Comparison of ENCODE assay signal across 9 mouse cellular contexts in the genomic region with DNA sequence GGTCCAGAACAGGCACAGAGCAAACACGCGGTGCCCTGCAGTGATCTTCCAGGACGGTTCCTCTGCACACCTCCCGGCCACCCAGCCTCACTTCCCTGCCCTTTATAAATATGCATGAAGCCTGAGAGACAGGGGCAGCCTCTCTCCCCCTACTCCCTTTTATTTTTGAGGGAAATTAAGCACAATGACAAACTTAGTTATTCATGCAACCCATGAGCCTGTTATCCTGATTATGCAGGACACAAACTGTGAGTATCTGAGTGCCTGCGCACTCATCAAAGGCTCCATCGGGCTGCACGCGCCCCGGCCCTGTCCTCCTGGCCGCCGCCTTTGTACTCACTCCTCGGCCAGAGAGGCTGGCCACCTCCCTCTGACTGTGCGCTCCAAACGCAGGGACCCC. TPM values are rescaled to one million over a fixed set of nuclear protein-coding genes. Genes with fewer than 3 reads are reported as not detected.
A peak's percentile ranks its signal among the peaks of the same experiment; 100 is the strongest.
DNase-seq lines count a peak whose midpoint lies in the region; ATAC-seq and TF ChIP-seq lines count a peak whose summit lies in the region.
"Had no signal": no experiment of that assay in that cellular context is flagged by ENCODE, and none has a peak within 500 bp of the region (broad histone marks: within the 10 kb centered on the region; RNA-seq: fewer than 3 reads in every experiment).

No protein-coding gene starts in this region.

- no peak overlapping the region; the same call in 1 of the 2 replicates for H3K9ac ChIP-seq in lung, embryonic 14.5 days
- peak overlapping the region; percentile 15; the same call in 1 of the 2 replicates for H3K9ac ChIP-seq in embryonic facial prominence, embryonic 14.5 days (ENCODE audit: low read depth, low read length)
- no peak overlapping the region for H3K9ac ChIP-seq in limb, embryonic 11.5 days (ENCODE audit: low read length)
- no peak overlapping the region for H3K9ac ChIP-seq in stomach, embryonic 15.5 days
- no peak overlapping the region for H3K9ac ChIP-seq in liver, postnatal 0 days (replicated peaks)
- no peak overlapping the region for H3K9ac ChIP-seq in lung, postnatal 0 days (replicated peaks; ENCODE audit: low read depth)

- no peak overlapping the region for H3K4me3 ChIP-seq in lung, embryonic 14.5 days (ENCODE audit: low read depth, low read length)
- H3K4me3 ChIP-seq in embryonic facial prominence, embryonic 14.5 days (ENCODE audit: low read depth, low read length): 0 out of 2 replicates have a peak overlapping the region, but pooled peaks have one; percentile 1
- 0 out of 2 replicates have a peak overlapping the region, but pooled peaks have one; percentile 5 for H3K4me3 ChIP-seq in limb, embryonic 11.5 days (ENCODE audit: low read depth, low read length)
- H3K4me3 ChIP-seq in stomach, embryonic 15.5 days (replicated peaks): no peak overlapping the region
- no peak overlapping the region for H3K4me3 ChIP-seq in liver, postnatal 0 days (ENCODE audit: low read depth, low read length)
- H3K4me3 ChIP-seq in lung, postnatal 0 days (ENCODE audit: low read depth, low read length): no peak overlapping the region
- H3K4me3 ChIP-seq: erythroblast, embryonic 14.5 days had no signal

- no peaks in the 10 kb centered on the region for H3K4me1 ChIP-seq in lung, embryonic 14.5 days (ENCODE audit: insufficient read depth)
- no peaks in the 10 kb centered on the region for H3K4me1 ChIP-seq in embryonic facial prominence, embryonic 14.5 days (ENCODE audit: control insufficient read depth, insufficient read depth, low read length)
- H3K4me1 ChIP-seq in limb, embryonic 11.5 days (ENCODE audit: control insufficient read depth, insufficient read depth, low read length): 0 out of 2 replicates have a peak, but pooled peaks cover 3% of the 10 kb centered on the region
- peaks cover 4% of the 10 kb centered on the region; the same call in 1 of the 2 replicates for H3K4me1 ChIP-seq in stomach, embryonic 15.5 days
- H3K4me1 ChIP-seq in liver, postnatal 0 days (ENCODE audit: insufficient read depth): no peaks in the 10 kb centered on the region
- H3K4me1 ChIP-seq in lung, postnatal 0 days (ENCODE audit: insufficient read depth, low read depth, low read length): no peaks in the 10 kb centered on the region

- no peaks in the 10 kb centered on the region for H3K36me3 ChIP-seq in lung, embryonic 14.5 days (ENCODE audit: insufficient read depth)
- H3K36me3 ChIP-seq in embryonic facial prominence, embryonic 14.5 days (ENCODE audit: control insufficient read depth, insufficient read depth, low read length): no peaks in the 10 kb centered on the region
- no peaks in the 10 kb centered on the region for H3K36me3 ChIP-seq in limb, embryonic 11.5 days (ENCODE audit: control insufficient read depth, insufficient read depth, low read length)
- H3K36me3 ChIP-seq in stomach, embryonic 15.5 days: no peaks in the 10 kb centered on the region
- H3K36me3 ChIP-seq in liver, postnatal 0 days (replicated peaks; ENCODE audit: insufficient read depth, low read length): no peaks in the 10 kb centered on the region
- no peaks in the 10 kb centered on the region for H3K36me3 ChIP-seq in lung, postnatal 0 days (ENCODE audit: insufficient read depth, low read length)

- no peaks in the 10 kb centered on the region; the same call in 1 of the 2 replicates for H3K27me3 ChIP-seq in lung, embryonic 14.5 days (ENCODE audit: insufficient read depth, low read length)
- H3K27me3 ChIP-seq in embryonic facial prominence, embryonic 14.5 days (replicated peaks; ENCODE audit: control insufficient read depth, insufficient read depth, low read length): no peaks in the 10 kb centered on the region
- no peaks in the 10 kb centered on the region for H3K27me3 ChIP-seq in limb, embryonic 11.5 days (ENCODE audit: control insufficient read depth, insufficient read depth, low read length)
- 0 out of 2 replicates have a peak, but pooled peaks cover 4% of the 10 kb centered on the region for H3K27me3 ChIP-seq in stomach, embryonic 15.5 days (replicated peaks)
- H3K27me3 ChIP-seq in liver, postnatal 0 days (ENCODE audit: insufficient read depth, low read length): peaks cover 13% of the 10 kb centered on the region; the same call in 1 of the 2 replicates
- H3K27me3 ChIP-seq in lung, postnatal 0 days (replicated peaks; ENCODE audit: insufficient read depth, low read length): no peaks in the 10 kb centered on the region

- no peak overlapping the region for H3K27ac ChIP-seq in lung, embryonic 14.5 days (ENCODE audit: low read depth)
- no peak overlapping the region for H3K27ac ChIP-seq in embryonic facial prominence, embryonic 14.5 days (replicated peaks; ENCODE audit: low read depth, low read length)
- H3K27ac ChIP-seq in limb, embryonic 11.5 days (replicated peaks; ENCODE audit: low read depth, low read length): no peak overlapping the region
- H3K27ac ChIP-seq in stomach, embryonic 15.5 days: no peak overlapping the region
- H3K27ac ChIP-seq in liver, postnatal 0 days (ENCODE audit: low read depth): no peak overlapping the region
- H3K27ac ChIP-seq in lung, postnatal 0 days (ENCODE audit: low read length): no peak overlapping the region

- ATAC-seq in lung, embryonic 14.5 days (ENCODE audit: insufficient read depth): 0 out of 2 replicates have a peak, but pooled peaks have one; percentile 31
- no peak for ATAC-seq in embryonic facial prominence, embryonic 14.5 days (ENCODE audit: low read depth)
- no peak for ATAC-seq in limb, embryonic 11.5 days (ENCODE audit: insufficient number of reproducible peaks, low FRiP score, low TSS enrichment, low read depth)
- no peak for ATAC-seq in stomach, embryonic 15.5 days (ENCODE audit: insufficient read depth, low FRiP score, low read depth)
- no peak for ATAC-seq in liver, postnatal 0 days
- no peak for ATAC-seq in lung, postnatal 0 days

- no peak for DNase-seq in lung, embryonic 14.5 days
- no peak for DNase-seq in lung, postnatal 14 days
- DNase-seq in embryonic facial prominence, embryonic 14.5 days (ENCODE audit: low spot score): no peak
- peak; percentile 36 for DNase-seq in limb, embryonic 11.5 days (ENCODE audit: low spot score)
- DNase-seq in urinary bladder, postnatal 25 days (ENCODE audit: low spot score): no peak
- DNase-seq in liver, postnatal 0 days: no peak
- no peak for DNase-seq in lung, postnatal 0 days (ENCODE audit: low spot score)

- no peaks in the 10 kb centered on the region for H3K9me3 ChIP-seq in lung, embryonic 14.5 days (ENCODE audit: low read depth, low read length)
- no peaks in the 10 kb centered on the region for H3K9me3 ChIP-seq in embryonic facial prominence, embryonic 14.5 days (ENCODE audit: control insufficient read depth, low read length)
- no peaks in the 10 kb centered on the region for H3K9me3 ChIP-seq in limb, embryonic 11.5 days (ENCODE audit: control insufficient read depth, low read length)
- no peaks in the 10 kb centered on the region for H3K9me3 ChIP-seq in stomach, embryonic 15.5 days
- no peaks in the 10 kb centered on the region for H3K9me3 ChIP-seq in liver, postnatal 0 days (ENCODE audit: low read length)
- no peaks in the 10 kb centered on the region for H3K9me3 ChIP-seq in lung, postnatal 0 days (ENCODE audit: low read length)

- no peak for TF ChIP-seq CTCF in lung, embryonic 14.5 days (IDR thresholded peaks at IDR 0.05; ENCODE audit: low read depth)
- no peak for TF ChIP-seq CTCF in liver, postnatal 0 days (IDR thresholded peaks at IDR 0.05; ENCODE audit: low read depth)
- no peak for TF ChIP-seq CTCF in lung, postnatal 0 days (IDR thresholded peaks at IDR 0.05)

- WGBS in lung, embryonic 14.5 days: 6% methylated on average over 14 of the region's 14 CpGs
- WGBS in embryonic facial prominence, embryonic 14.5 days: 6% methylated on average over 14 of the region's 14 CpGs
- WGBS in limb, embryonic 11.5 days: 2% methylated on average over 14 of the region's 14 CpGs
- 8% methylated on average over 14 of the region's 14 CpGs for WGBS in stomach, embryonic 15.5 days
- WGBS in liver, postnatal 0 days (ENCODE audit: insufficient replicate concordance): 14% methylated on average over 14 of the region's 14 CpGs
- 12% methylated on average over 14 of the region's 14 CpGs for WGBS in lung, postnatal 0 days

- no peak for TF ChIP-seq EP300 in liver, postnatal 0 days (IDR thresholded peaks at IDR 0.05; ENCODE audit: low read depth)
- TF ChIP-seq EP300 in lung, postnatal 0 days (IDR thresholded peaks at IDR 0.05): no peak

- peak overlapping the region; percentile 23; the same call in 1 of the 2 replicates for H3K4me2 ChIP-seq in lung, embryonic 14.5 days
- peak overlapping the region; percentile 39 for H3K4me2 ChIP-seq in embryonic facial prominence, embryonic 14.5 days (ENCODE audit: low read depth, low read length)
- peak overlapping the region; percentile 10 for H3K4me2 ChIP-seq in limb, embryonic 11.5 days (ENCODE audit: low read depth, severe bottlenecking)
- H3K4me2 ChIP-seq in stomach, embryonic 15.5 days: 0 out of 2 replicates have a peak overlapping the region, but pooled peaks have one; percentile 13
- no peak overlapping the region for H3K4me2 ChIP-seq in liver, postnatal 0 days (ENCODE audit: low read depth, low read length)
- H3K4me2 ChIP-seq in lung, postnatal 0 days (replicated peaks; ENCODE audit: low read depth, low read length): no peak overlapping the region

RNA-seq across cellular contexts. Expression of a gene that starts 32.8 kb away (rescaled TPM):
- polyA plus RNA-seq in lung, embryonic 14.5 days (2014; fragmentation: Nextera tagmentation; extraction: Ambion mirVana): 76.4 and 79.8 TPM in 2 replicates
- polyA plus RNA-seq in embryonic facial prominence, embryonic 14.5 days (2014; fragmentation: Nextera tagmentation; extraction: Ambion mirVana): 73.7 and 82.9 TPM in 2 replicates
- 121 and 131 TPM in 2 replicates for polyA plus RNA-seq in limb, embryonic 11.5 days (2014; fragmentation: Nextera tagmentation; extraction: Ambion mirVana)
- 57.0 and 58.6 TPM in 2 replicates for polyA plus RNA-seq in stomach, embryonic 15.5 days (2015; fragmentation: Nextera tagmentation; extraction: Ambion mirVana)
- polyA plus RNA-seq in liver, postnatal 0 days (2015; fragmentation: Nextera tagmentation; extraction: Ambion mirVana): 31.1 and 32.4 TPM in 2 replicates
- polyA plus RNA-seq in lung, postnatal 0 days (2015; fragmentation: Nextera tagmentation; extraction: Ambion mirVana): 2.9 and 3.6 TPM in 2 replicates

RNA-seq across cellular contexts. Expression of a gene that starts 51.2 kb away (rescaled TPM):
- 65.1 and 65.7 TPM in 2 replicates for polyA plus RNA-seq in lung, embryonic 14.5 days (2014; fragmentation: Nextera tagmentation; extraction: Ambion mirVana)
- 42.0 and 42.1 TPM in 2 replicates for polyA plus RNA-seq in embryonic facial prominence, embryonic 14.5 days (2014; fragmentation: Nextera tagmentation; extraction: Ambion mirVana)
- 40.9 and 47.0 TPM in 2 replicates for polyA plus RNA-seq in limb, embryonic 11.5 days (2014; fragmentation: Nextera tagmentation; extraction: Ambion mirVana)
- 40.5 and 49.3 TPM in 2 replicates for polyA plus RNA-seq in stomach, embryonic 15.5 days (2015; fragmentation: Nextera tagmentation; extraction: Ambion mirVana)
- polyA plus RNA-seq in liver, postnatal 0 days (2015; fragmentation: Nextera tagmentation; extraction: Ambion mirVana): 15.1 and 17.1 TPM in 2 replicates
- polyA plus RNA-seq in lung, postnatal 0 days (2015; fragmentation: Nextera tagmentation; extraction: Ambion mirVana): 32.8 and 33.9 TPM in 2 replicates

Comparison
In these comparisons a context has a peak if more than half of its experiments do, and no peak if none do; other contexts are left out.
1. H3K4me2 ChIP-seq: peak in lung, embryonic 14.5 days (single experiment), embryonic facial prominence, embryonic 14.5 days (single experiment), limb, embryonic 11.5 days (single experiment) and stomach, embryonic 15.5 days (single experiment); none in liver, postnatal 0 days (single experiment) and lung, postnatal 0 days (single experiment).
2. H3K4me3 ChIP-seq: peak in embryonic facial prominence, embryonic 14.5 days (single experiment) and limb, embryonic 11.5 days (single experiment); none in lung, embryonic 14.5 days (single experiment), stomach, embryonic 15.5 days (single experiment), liver, postnatal 0 days (single experiment) and lung, postnatal 0 days (single experiment).